Mouse (Mus musculus): ENCODE measurements around the gene Dcst1.
A peak's percentile ranks its signal among the peaks of the same experiment; 100 is the strongest.

Gene Dcst1

DNA sequence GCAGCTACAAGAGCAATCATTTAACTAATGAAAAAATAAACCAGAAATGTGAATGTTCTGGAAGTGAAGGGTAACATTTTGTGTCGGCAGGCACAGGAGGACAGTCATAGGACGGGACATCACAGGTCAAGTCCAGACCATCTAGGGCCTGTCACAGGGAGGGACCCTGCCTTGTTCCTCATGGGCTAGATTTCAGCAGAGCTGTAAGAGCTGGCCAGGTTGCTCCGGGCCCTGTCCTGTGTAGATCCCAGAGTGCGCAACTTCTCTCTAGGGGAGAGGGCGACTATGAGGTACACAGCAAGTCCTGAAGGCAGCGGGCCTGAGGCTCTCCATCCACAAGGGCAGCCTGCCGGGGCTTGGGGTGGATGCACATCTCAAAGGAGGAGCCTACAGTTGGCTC, 3.4 kb downstream of the Dcst1 start, which contains the start of gene Dcst2:
Dcst2 (plus strand) TSS at position 301 of the 400 bp plus-strand sequence.
- no peak for DNase-seq (ENCODE audit: low spot score)

DNA sequence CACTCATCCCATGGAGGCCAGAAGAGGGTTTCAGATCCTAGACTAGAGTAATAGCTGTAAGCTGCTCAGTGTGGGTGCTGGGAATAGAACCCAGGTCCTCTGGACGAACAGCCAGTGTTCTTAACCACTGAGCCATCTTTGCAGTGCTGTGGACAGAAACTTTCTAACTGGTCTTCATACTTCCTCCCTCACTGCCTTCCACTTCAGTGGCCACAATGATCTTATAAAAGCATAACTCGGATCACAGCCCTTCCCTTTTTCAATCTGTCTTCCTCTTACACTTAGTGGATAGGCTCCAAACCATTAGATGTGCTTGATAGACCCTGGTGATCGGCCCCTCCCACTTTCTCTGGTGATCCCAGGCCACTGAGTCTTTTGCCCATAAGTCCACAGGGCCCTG, 4.8 kb downstream of the Dcst1 start:
- no peak for DNase-seq (ENCODE audit: low spot score)

GRCm38 (mm10) chr3:89359630-89360029, 5.4 kb downstream of the Dcst1 start:
- DNase-seq (ENCODE audit: low spot score) = no peak

DNA sequence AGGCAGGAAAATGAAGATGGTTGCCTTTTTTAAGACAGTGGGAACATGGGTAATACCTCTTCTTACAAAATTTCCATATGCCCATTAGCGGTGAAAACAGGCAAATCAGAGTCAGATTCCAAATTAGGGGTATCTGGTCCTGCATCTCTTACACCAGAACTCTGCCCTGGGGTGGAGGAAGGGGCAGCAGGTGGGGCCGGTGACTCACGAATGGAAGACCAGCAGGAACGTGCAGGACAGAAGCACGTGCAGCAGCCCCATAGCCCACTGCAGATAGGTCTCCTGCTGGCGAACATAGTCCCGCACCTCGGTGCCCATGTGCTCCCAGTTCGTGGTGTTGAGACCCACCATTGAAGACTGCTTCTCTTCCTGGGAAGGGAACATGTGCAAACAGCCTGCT, 9.0 kb downstream of the Dcst1 start:
- no peak for DNase-seq (ENCODE audit: low spot score)

DNA sequence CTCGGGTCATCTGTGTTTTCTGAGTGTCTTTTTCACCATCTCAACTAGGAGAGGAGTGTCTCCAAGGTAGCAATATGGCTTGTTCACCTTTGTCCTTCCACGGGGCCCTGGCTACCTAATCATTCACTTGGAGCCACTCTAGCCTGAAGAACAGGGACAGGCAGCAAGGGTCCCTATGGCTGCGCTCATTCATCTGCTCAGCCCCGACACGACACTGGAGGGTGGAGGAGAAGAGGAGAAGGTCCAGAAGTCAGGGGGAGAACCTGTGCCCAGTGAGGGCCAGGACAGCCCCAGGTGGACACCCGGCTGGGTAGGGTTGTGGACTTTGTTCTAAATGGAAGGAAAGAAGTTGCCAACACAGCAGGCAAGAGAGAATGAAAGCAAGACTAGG, 9.5 kb downstream of the Dcst1 start:
- DNase-seq (ENCODE audit: low spot score) = no peak

DNA sequence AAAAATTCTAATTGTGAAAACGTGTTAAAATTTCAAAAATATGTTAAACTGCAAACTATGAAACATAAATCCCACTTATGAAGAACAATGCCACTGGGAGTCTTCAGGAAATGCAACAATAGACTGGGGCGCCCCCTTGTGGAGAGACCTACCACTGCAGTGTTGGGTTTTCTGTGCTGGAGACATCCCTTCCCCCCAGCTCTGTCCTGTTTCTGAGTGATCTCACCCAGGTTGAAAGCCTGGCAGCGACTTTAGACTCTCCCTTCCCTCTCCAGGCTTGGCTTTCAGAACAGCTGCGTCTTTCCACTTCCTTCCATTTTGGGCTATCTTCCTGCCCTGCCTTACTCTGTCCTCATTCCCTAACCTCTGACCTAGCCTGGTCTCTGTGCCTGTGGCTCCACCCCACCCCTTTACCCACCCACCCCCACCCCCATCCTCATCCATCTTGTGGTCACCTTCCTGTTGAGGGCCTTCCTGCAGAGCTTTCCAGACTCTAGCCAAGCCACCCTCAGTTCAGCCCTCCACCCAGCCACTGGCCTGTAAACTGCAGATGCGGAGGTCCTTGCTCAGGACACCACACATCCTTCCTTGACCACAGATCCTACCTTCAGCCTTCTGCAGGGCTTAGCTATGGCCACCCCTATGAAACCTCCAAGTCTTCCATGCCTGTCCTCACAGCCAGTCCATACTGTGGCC, 10.1 kb downstream of the Dcst1 start:
- peak; percentile 47 for DNase-seq (ENCODE audit: low spot score)

DNA sequence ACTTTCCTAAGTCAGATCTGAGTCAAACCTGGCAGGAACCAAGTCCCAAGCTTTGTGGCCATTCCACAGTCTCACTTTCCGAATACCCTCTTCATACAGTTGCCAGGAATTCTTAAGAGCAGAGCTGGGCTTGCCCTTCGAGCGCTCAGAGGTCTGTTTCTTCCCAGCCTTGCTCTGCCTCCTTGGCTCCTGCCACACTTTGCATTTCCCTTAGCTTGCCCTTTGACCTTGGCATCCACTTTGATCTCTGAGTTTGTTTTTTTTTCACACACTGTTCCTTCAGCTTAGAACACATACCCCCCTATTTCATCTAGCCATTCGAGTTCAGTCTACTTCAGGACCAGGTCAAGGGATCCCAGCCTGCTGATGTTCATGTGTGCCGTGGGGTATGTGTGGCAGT, 13.8 kb downstream of the Dcst1 start:
- DNase-seq (ENCODE audit: low spot score) = no peak

- peak; percentile 81 for DNase-seq (ENCODE audit: low spot score)
Measured at GRCm38 (mm10) chr3:89349869-89350501, 15.1 kb downstream of the Dcst1 start, which contains the start of gene Adam15. Gene Adam15 (minus strand): TSS chr3:89349996.

- DNase-seq (ENCODE audit: low spot score) = no peak
Measured at GRCm38 (mm10) chr3:89348911-89349868, 15.9 kb downstream of the Dcst1 start.

GRCm38 (mm10) chr3:89347916-89348315, 17.1 kb downstream of the Dcst1 start:
- no peak for DNase-seq (ENCODE audit: low spot score)

DNA sequence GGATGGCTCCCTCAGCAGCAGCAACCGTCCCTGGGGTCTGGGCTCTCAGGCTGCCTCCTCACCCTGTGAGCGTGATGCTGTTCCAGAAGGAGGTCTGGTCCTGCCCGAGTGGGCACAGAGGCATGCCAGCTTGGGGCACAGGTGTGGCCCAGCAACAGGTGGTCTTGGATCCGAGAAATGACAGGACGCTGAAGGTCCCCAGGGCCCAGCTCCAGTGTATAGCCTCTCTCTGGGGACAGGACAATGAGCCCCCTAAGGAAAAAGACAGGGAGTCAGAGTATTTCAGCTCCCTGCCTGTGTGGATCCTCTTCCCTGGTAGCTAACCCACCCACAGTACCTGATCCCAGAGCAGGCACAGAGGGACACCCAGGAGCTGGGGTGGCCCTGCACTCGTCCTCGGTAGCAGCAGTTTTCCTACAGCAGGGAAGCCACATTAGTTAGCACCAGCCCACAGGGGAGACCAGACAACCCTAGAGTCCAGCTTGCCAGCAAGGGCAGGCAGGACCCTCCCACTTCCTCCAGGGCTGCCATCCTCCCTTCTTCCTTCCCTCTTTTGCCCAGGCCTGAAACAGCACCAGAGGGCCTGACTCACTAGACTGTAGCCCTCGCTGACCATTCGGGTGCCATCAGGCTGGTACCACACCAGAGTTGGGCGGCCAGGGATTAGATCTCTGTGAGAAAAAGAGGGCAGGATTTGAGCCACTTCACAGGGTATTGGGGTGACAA, 18.1 kb downstream of the Dcst1 start:
- DNase-seq (ENCODE audit: low spot score) = no peak

- no peak for DNase-seq (ENCODE audit: low spot score)
Measured at GRCm38 (mm10) chr3:89343279-89343678, 21.8 kb downstream of the Dcst1 start.

DNA sequence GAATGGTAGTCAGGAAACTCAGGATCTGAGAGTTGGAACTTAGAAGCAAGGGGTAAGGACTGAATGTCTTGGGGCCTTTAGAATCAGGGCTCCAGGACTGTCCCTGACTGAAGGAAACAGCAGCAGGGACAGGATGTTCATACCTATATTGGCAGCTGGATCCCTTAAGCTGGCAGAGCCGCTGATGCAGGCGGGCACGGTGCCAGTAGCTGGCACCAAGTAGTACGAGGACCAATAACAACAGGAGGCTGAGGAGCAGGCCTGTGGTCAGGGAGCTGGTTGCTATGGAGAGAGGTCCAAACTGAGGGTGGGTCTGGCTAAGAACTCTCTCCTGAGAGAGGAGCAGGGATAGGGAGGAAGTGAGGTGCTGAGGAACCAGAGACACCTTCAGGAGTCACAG, 23.3 kb downstream of the Dcst1 start:
- DNase-seq (ENCODE audit: low spot score) = no peak

GRCm38 (mm10) chr3:89340465-89340864, 24.6 kb downstream of the Dcst1 start:
- no peak for DNase-seq (ENCODE audit: low spot score)

DNA sequence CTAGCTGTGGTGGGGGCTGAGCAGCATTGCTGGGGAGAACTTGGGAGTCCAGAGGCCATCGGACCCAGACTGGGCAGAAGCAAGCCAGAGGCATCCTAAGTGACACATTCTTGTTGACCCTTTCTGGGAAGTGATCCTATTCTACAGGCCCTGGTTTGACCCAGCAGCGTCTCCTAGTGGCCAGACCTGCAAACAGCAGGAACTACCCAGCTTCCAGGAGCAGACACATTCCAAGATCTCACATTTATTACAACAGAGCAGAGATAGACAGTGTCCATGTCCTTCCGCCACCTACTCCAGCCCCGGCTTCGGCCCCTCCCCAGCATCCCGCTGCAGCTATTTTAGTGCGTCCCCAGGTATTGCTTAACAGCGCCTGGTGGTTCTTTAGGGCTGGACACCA, 25.6 kb downstream of the Dcst1 start:
- DNase-seq (ENCODE audit: low spot score) = no peak

DNA sequence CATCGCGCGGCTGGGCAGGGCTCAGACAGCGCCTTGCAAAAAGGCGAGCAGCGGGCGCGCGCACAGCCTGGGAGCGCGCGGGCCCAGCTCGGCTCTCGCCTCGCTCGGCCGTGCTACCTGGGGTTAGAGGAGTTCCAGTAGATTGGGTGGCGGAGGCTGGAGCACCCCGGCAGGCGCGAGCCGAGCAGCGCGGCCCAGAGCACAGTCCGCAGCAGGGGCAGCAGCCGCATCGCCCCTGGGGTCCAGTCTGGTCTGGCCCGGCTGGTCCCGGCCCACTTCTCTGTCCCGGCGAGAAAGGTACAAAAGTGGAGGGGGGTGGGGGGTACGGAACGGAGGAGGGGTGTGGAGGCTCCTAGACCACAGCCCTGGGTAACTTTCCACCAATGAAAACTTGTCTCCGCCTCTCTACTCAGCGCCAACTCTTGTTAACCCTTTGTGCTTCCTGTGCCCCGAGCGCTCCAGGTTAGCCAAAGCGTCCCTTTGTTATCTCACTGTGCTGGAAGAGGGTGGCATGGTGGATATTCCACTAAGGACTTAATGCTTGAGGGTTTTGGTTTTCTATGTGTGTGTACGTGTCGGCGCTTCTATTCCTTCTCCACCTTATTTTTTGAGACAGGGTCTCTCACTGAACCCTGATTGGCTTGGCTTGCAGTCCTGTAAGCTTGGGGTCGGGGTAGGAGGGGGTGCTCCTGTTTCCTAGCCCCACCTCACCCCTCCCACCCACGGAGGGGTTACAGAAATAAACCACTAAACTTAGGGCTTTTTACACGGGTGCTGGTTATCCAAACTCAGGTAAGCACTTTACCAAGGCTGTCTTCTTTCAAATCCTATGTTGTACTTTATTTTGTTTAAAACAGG, 27.1 kb downstream of the Dcst1 start, which contains the start of gene Efna4:
Efna4 (minus strand) TSS at position 308 of the 858 bp plus-strand sequence.
- DNase-seq (ENCODE audit: low spot score) = no peak

GRCm38 (mm10) chr3:89337062-89337720, 27.9 kb downstream of the Dcst1 start:
- DNase-seq (ENCODE audit: low spot score) = no peak

GRCm38 (mm10) chr3:89336529-89336928, 28.5 kb downstream of the Dcst1 start:
- DNase-seq (ENCODE audit: low spot score) = no peak

DNA sequence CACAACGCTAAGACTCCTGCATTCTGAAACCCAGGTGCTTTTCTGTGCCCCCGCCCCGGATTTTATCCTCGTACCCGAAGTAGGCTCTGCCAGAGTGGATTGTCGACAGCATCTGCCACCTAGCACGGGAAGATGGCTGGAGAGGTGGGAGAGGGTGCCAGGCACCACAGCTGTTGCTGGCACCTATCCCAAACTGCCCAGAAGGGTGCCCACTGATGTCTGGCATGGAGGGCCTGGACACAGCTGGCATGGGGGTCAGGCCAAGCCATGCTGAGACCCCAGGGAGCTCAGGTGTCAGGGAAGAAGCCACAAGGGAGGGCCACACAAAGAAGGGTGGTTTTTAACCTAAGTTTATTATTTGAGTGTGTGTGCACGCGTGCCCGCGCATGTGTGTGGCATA, 32.0 kb downstream of the Dcst1 start:
- DNase-seq (ENCODE audit: low spot score) = no peak

- no peak for DNase-seq (ENCODE audit: low spot score)
Measured at GRCm38 (mm10) chr3:89332476-89332875, 32.6 kb downstream of the Dcst1 start.
